Mouse (Mus musculus) heart, embryonic 12.5 days (tissue): Measurements from ENCODE around the gene Tuba3a. TPM values are rescaled to one million over a fixed set of nuclear protein-coding genes. Genes with fewer than 3 reads are reported as not detected.

Source experiments
- microRNA-seq: library from miRNA; unstranded; fragments of <30 nt; microRNA quantifications from one replicate; pipeline ENCODE4, GENCODE M21; 2017
- polyA plus RNA-seq: library from polyadenylated mRNA; unstranded; fragments of >200 nt; fragmentation: Nextera tagmentation; extraction: Ambion mirVana; gene quantifications from 2 replicates; pipeline ENCODE4 v1.2.1, GENCODE M21; 2016

Tuba3a gene
- polyA plus RNA-seq, 1 experiment from 2014 or later = not detected

Small RNA genes lying within 50 kb of the gene (microRNA-seq; reads per million reads assigned to microRNA genes)
- gene Mir8113 = not detected

Other genes with a start within 250 kb of the Tuba3a start
- gene Ing4, start 246.3 kb downstream of the Tuba3a start, polyA plus RNA-seq = 76.7 and 81.8 TPM in 2 replicates
- 5.1 and 6.9 TPM in 2 replicates for gene Acrbp, start 236.4 kb downstream of the Tuba3a start, polyA plus RNA-seq
- gene Lpar5, start 218.1 kb downstream of the Tuba3a start, polyA plus RNA-seq = 0.24 and 0.31 TPM in 2 replicates
- gene Chd4, start 190.1 kb downstream of the Tuba3a start, polyA plus RNA-seq = 76.2 and 77.3 TPM in 2 replicates
- 55.0 and 56.2 TPM in 2 replicates for gene Nop2, start 154.1 kb downstream of the Tuba3a start, polyA plus RNA-seq
- gene Iffo1, start 140.8 kb downstream of the Tuba3a start, polyA plus RNA-seq = 11.3 and 11.8 TPM in 2 replicates
- 4,345 and 4,378 TPM in 2 replicates for gene Gapdh, start 119.6 kb downstream of the Tuba3a start, polyA plus RNA-seq
- gene Ncapd2, start 94.3 kb downstream of the Tuba3a start, polyA plus RNA-seq = 99.0 and 112 TPM in 2 replicates
- 217 and 218 TPM in 2 replicates for gene Mrpl51, start 94.2 kb downstream of the Tuba3a start, polyA plus RNA-seq
- gene Vamp1, start 70.5 kb downstream of the Tuba3a start, polyA plus RNA-seq = 4.2 and 4.3 TPM in 2 replicates
- gene Tapbpl, start 54.2 kb downstream of the Tuba3a start, polyA plus RNA-seq = 3.1 and 3.3 TPM in 2 replicates
- 0.96 and 2.0 TPM in 2 replicates for gene Cd27, start 49.0 kb downstream of the Tuba3a start, polyA plus RNA-seq
- gene Ltbr, start 27.8 kb upstream of the Tuba3a start, polyA plus RNA-seq = 40.9 and 41.2 TPM in 2 replicates
- gene Scnn1a, start 34.6 kb upstream of the Tuba3a start, polyA plus RNA-seq = 0.70 and 0.80 TPM in 2 replicates
- gene Tnfrsf1a, start 63.3 kb upstream of the Tuba3a start, polyA plus RNA-seq = 37.2 and 37.9 TPM in 2 replicates
- gene Plekhg6, start 94.8 kb upstream of the Tuba3a start, polyA plus RNA-seq = not detected in 2 replicates
- 73.5 and 73.6 TPM in 2 replicates for gene Cd9, start 208.7 kb upstream of the Tuba3a start, polyA plus RNA-seq